Mouse (Mus musculus): ENCODE results near the gene Lin54.

DNA sequence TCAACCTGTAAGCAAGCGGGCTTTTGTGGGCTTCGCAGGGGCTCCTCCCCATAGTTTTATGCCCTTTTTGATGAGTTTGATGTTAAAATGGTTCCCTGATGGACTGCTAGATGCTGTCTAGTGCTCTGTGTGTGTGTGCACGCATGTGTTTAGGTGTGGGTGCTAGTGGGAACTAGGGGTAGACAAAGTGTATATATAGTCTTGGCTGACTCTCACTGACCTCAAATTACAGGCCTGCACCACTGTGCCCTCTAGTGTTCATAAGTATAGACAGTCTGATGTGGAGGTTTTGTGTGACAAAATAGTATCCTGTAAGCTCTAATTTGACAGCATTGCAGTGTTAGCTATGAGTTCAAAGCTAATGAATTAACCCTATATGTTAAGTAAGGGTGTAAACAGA, 36.2 kb upstream of the Lin54 start:
- TF ChIP-seq CTCF (conservative IDR thresholded peaks at IDR 0.05 in 1 of 2, IDR thresholded peaks at IDR 0.05 in 1 of 2; ENCODE audit: low read depth in 2 of 2, low read length in 2 of 2) (peak; percentile 76 to 83; a peak in 3 of 4 replicates), SIN3A (IDR thresholded peaks at IDR 0.05; ENCODE audit: low read length) (no peak), JUND (conservative IDR thresholded peaks at IDR 0.05; ENCODE audit: low read depth, low read length) (no peak), ZC3H11A (IDR thresholded peaks at IDR 0.05; ENCODE audit: low read depth, low read length) (no peak), JUN (IDR thresholded peaks at IDR 0.05; ENCODE audit: insufficient read depth, low read depth, low read length) (no peak), EP300 (IDR thresholded peaks at IDR 0.05; ENCODE audit: low read length) (no peak), BHLHE40 (IDR thresholded peaks at IDR 0.05; ENCODE audit: low read depth, low read length) (no peak), MAX (IDR thresholded peaks at IDR 0.05; ENCODE audit: low read length) (no peak), MYC (IDR thresholded peaks at IDR 0.05; ENCODE audit: low read depth, low read length) (no peak), KAT2A (IDR thresholded peaks at IDR 0.05; ENCODE audit: insufficient replicate concordance, low read length) (no peak), POLR2A (IDR thresholded peaks at IDR 0.05; ENCODE audit: low read depth, low read length) (no peak), USF1 (IDR thresholded peaks at IDR 0.05; ENCODE audit: low read depth, low read length) (no peak)

All from CH12.LX (cell line).